Mouse (Mus musculus): ENCODE measurements around the gene Pomc.

DNA sequence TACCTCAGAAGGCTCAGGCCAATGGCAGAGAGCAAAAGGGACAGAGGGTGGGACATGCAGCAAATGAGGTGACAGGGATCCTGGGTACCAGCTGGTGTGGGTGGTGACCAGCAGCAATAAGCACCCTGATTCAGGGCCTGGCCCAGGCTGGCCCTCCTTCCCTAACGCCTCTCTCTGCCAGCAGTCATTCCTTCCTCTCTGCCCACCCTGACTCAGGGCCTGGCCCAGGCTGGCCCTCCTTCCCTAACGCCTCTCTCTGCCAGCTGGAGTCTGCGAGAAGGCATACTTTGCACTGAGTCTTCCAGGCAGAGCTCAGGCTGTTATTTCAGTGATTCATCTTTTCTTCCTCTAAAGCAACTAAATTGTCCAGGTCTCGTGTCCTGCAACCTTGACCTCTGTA, 52.4 kb downstream of the Pomc start:
- TF ChIP-seq HCFC1 (IDR thresholded peaks at IDR 0.05; ENCODE audit: borderline replicate concordance, insufficient read depth, low read length) (no peak), CHD2 (IDR thresholded peaks at IDR 0.05; ENCODE audit: low read depth, low read length) (no peak), MAFK (IDR thresholded peaks at IDR 0.05; ENCODE audit: insufficient read depth, low read depth, low read length) (no peak)

Measured in ES-E14 (cell line).